Mouse (Mus musculus): ENCODE measurements around the gene Olfr659.

Olfr659 gene

GRCm38 (mm10) chr7:104666453-104666852 is at the start of gene Olfr659:
Gene Olfr659, plus strand, starts transcription at chr7:104666753.
- DNase-seq (ENCODE audit: low read depth, low spot score) = no peak

GRCm38 (mm10) chr7:104624494-104624893 is 42.1 kb upstream of the Olfr659 start, which contains the start of gene Olfr657:
Gene Olfr657, plus strand, starts transcription at chr7:104624794.
- DNase-seq (ENCODE audit: low read depth, low spot score) = no peak

GRCm38 (mm10) chr7:104646841-104647482 is 19.6 kb upstream of the Olfr659 start, which contains the start of gene Olfr658:
Gene Olfr658, minus strand, starts transcription at chr7:104647305.
- peak; percentile 48 for DNase-seq (ENCODE audit: low read depth, low spot score)

- DNase-seq (ENCODE audit: low read depth, low spot score) = no peak
These were observed 19.6 kb downstream of the Olfr659 start, which contains the start of gene Olfr661 for GRCm38 (mm10) chr7:104686201-104686600. Gene Olfr661, plus strand, starts transcription at chr7:104686501.

All from R1 (cell line).